Mouse (Mus musculus): ENCODE results near the gene Slk.

DNA sequence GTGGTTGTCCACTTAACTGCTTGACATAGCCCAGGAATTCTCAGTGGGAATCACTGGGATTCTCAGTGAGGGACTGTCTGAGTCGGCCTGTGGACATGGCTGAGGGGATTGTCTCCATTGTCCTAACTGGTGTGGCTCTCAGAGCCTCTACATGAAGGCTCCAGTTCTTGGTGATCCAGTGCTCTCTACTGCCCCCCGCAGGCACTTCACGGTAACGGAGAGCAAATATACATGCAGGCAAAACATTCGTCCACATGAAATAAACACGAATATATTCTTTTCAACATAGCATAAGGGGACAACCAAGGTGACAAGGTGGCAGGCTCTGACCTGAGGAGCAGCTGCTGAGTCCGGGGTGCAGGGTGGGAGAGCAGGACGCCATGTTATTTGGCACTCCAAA is 94.9 kb downstream of the Slk start:
- no peak for TF ChIP-seq POLR2A (IDR thresholded peaks at IDR 0.05; ENCODE audit: borderline replicate concordance, low read depth, low read length)
- peak; percentile 48; the same call in 1 of the 2 replicates for TF ChIP-seq CTCF (IDR thresholded peaks at IDR 0.05; ENCODE audit: low read depth, low read length)
